Comparison of ENCODE assay signal across 8 mouse cellular contexts in the genomic region with DNA sequence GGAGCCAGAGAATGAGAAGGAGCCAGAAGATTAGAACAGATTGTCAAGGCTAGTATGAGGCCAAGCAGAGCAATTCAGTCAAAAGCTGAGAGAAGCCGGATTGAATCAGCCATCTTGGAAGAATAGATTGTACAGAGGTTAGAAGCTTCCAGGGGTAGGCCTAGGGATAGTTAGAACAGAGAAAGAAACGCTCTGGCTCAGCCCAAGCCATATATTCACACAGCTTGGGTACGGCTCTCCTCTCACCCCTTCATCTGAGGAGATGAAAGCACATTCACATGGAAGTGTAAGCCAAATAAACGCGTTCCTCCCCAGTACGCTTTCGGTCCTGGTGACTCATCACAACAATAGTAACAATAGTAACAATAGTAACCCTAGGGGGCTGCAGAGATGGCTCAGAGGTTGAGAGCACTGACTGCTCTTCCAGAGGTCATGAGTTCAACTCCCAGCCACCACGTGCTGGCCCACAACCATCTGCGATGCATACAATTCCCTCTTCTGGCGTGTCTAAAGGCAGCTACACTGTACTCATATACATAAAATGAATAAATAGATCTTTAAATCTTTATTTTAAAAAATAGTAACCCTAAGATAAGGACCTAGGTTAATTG. TPM values are rescaled to one million over a fixed set of nuclear protein-coding genes. Genes with fewer than 3 reads are reported as not detected.
DNase-seq lines count a peak whose midpoint lies in the region; ATAC-seq and TF ChIP-seq lines count a peak whose summit lies in the region.

No protein-coding gene starts in this region.

- H3K4me1 ChIP-seq in heart, adult 2 months (ENCODE audit: control insufficient read depth, insufficient read depth, low read length) = peaks cover 6% of the 10 kb centered on the region
- peaks cover 65% of the 10 kb centered on the region for H3K4me1 ChIP-seq in E14TG2a.4 (replicated peaks; ENCODE audit: low read depth, low read length)
- peaks cover 27% of the 10 kb centered on the region for H3K4me1 ChIP-seq in forebrain, embryonic 13.5 days
- peaks cover 55% of the 10 kb centered on the region for H3K4me1 ChIP-seq in liver, embryonic 15.5 days (replicated peaks)

- TF ChIP-seq CTCF in heart, adult 2 months (IDR thresholded peaks at IDR 0.05) = no peak
- no peak for TF ChIP-seq CTCF in E14TG2a.4 (conservative IDR thresholded peaks at IDR 0.05; ENCODE audit: low read length)

- H3K27me3 ChIP-seq in heart, adult 2 months (ENCODE audit: control insufficient read depth, insufficient read depth, low read length) = no peaks in the 10 kb centered on the region
- H3K27me3 ChIP-seq in E14TG2a.4 (ENCODE audit: insufficient read depth, low read length) = no peaks in the 10 kb centered on the region
- H3K27me3 ChIP-seq in forebrain, embryonic 13.5 days = no peaks in the 10 kb centered on the region
- no peaks in the 10 kb centered on the region for H3K27me3 ChIP-seq in liver, embryonic 15.5 days

- intact Hi-C loops in heart, adult 2 months (cut with DNase I) = loop anchor here (1.0 to 10.0 kb wide), 3 partner anchors 111 to 300 kb away; partner anchors contain the start of genes Nfatc2ip and Tufm
- intact Hi-C loops in heart, postnatal 25 days (cut with DNase I) = no loop called here

- H3K9ac ChIP-seq in heart, adult 2 months (ENCODE audit: low read depth, low read length) = peak overlapping the region; percentile 33; the same call in 1 of the 2 replicates
- H3K9ac ChIP-seq in forebrain, embryonic 13.5 days = peak overlapping the region; percentile 88
- no peak overlapping the region for H3K9ac ChIP-seq in liver, embryonic 15.5 days

- no peak for TF ChIP-seq POLR2A in heart, adult 2 months (IDR thresholded peaks at IDR 0.05; ENCODE audit: insufficient read depth, low read depth, low read length)

- no peaks in the 10 kb centered on the region for H3K9me3 ChIP-seq in E14TG2a.4 (ENCODE audit: low read length)
- no peaks in the 10 kb centered on the region for H3K9me3 ChIP-seq in forebrain, embryonic 13.5 days (replicated peaks)
- no peaks in the 10 kb centered on the region for H3K9me3 ChIP-seq in liver, embryonic 15.5 days (replicated peaks)

- peak overlapping the region; percentile 96 for H3K27ac ChIP-seq in heart, adult 2 months
- no peak overlapping the region for H3K27ac ChIP-seq in forebrain, embryonic 13.5 days
- peak overlapping the region; percentile 24 for H3K27ac ChIP-seq in liver, embryonic 15.5 days (replicated peaks)

- peaks cover 2% of the 10 kb centered on the region; the same call in 1 of the 2 replicates for H3K79me2 ChIP-seq in heart, adult 2 months (replicated peaks; ENCODE audit: control insufficient read depth, insufficient read depth, low read length)

- DNase-seq in heart, adult 2 months = no peak
- no peak for DNase-seq in heart, postnatal 25 days (ENCODE audit: low spot score)
- DNase-seq in urinary bladder, postnatal 25 days (ENCODE audit: low spot score) = no peak
- DNase-seq in thymus, postnatal 10 days (ENCODE audit: low spot score in 2 of 2) = no peak
- no peak for DNase-seq in yolk sac, embryonic 10.5 days (ENCODE audit: low spot score)

- H3K4me3 ChIP-seq in heart, adult 2 months = peak overlapping the region; percentile 96
- peak overlapping the region; percentile 98 for H3K4me3 ChIP-seq in E14TG2a.4 (replicated peaks; ENCODE audit: low read length)
- peak overlapping the region; percentile 71 for H3K4me3 ChIP-seq in forebrain, embryonic 13.5 days
- H3K4me3 ChIP-seq in liver, embryonic 15.5 days (replicated peaks) = peak overlapping the region; percentile 79

- no peaks in the 10 kb centered on the region for H3K36me3 ChIP-seq in heart, adult 2 months (ENCODE audit: control insufficient read depth, insufficient read depth, low read length)
- peaks cover 65% of the 10 kb centered on the region for H3K36me3 ChIP-seq in E14TG2a.4 (ENCODE audit: insufficient read depth, low read length)
- peaks cover 41% of the 10 kb centered on the region for H3K36me3 ChIP-seq in forebrain, embryonic 13.5 days (ENCODE audit: poor library complexity, severe bottlenecking)
- peaks cover 37% of the 10 kb centered on the region for H3K36me3 ChIP-seq in liver, embryonic 15.5 days (replicated peaks)

- no peak for ATAC-seq in forebrain, embryonic 13.5 days
- no peak for ATAC-seq in liver, embryonic 15.5 days (ENCODE audit: insufficient read depth)

- H3K4me2 ChIP-seq in forebrain, embryonic 13.5 days = peak overlapping the region; percentile 93
- H3K4me2 ChIP-seq in liver, embryonic 15.5 days = peak overlapping the region; percentile 92

- 37% methylated on average over 10 of the region's 10 CpGs for WGBS in heart, adult 2 months
- 36% methylated on average over 10 of the region's 10 CpGs for WGBS in forebrain, embryonic 13.5 days
- 58% methylated on average over 10 of the region's 10 CpGs for WGBS in liver, embryonic 15.5 days (ENCODE audit: insufficient replicate concordance)

- no peak for TF ChIP-seq EP300 in heart, adult 2 months (IDR thresholded peaks at IDR 0.05; ENCODE audit: insufficient read depth, low read depth, low read length)

RNA-seq across cellular contexts. Expression of gene Bola2, which starts 0.7 kb away (rescaled TPM):
- total RNA-seq in heart, adult 2 months (2021) = 10 to 100 TPM; 49.7 to 63.7 TPM
- 25.9 and 29.1 TPM in 2 replicates for polyA plus RNA-seq in heart, adult 2 months (2012; rRNA removed)
- total RNA-seq in heart, postnatal 25 days (2021) = 10 to 100 TPM; 43.0 to 49.7 TPM
- 183 and 187 TPM in 2 replicates for polyA plus RNA-seq in forebrain, embryonic 13.5 days (2015; fragmentation: Nextera tagmentation; extraction: Ambion mirVana)
- 71.8 and 82.7 TPM in 2 replicates for polyA plus RNA-seq in liver, embryonic 15.5 days (2015; fragmentation: Nextera tagmentation; extraction: Ambion mirVana)

RNA-seq across cellular contexts. Expression of gene Slx1b, which starts 1.0 kb away (rescaled TPM):
- total RNA-seq in heart, adult 2 months (2021) = 1 to 10 TPM; 3.6 to 3.9 TPM
- polyA plus RNA-seq in heart, adult 2 months (2012; rRNA removed) = 7.8 and 10.3 TPM in 2 replicates
- 1 to 10 TPM; 4.3 to 4.5 TPM for total RNA-seq in heart, postnatal 25 days (2021)
- polyA plus RNA-seq in forebrain, embryonic 13.5 days (2015; fragmentation: Nextera tagmentation; extraction: Ambion mirVana) = 16.6 TPM in 2 replicates
- polyA plus RNA-seq in liver, embryonic 15.5 days (2015; fragmentation: Nextera tagmentation; extraction: Ambion mirVana) = 3.0 TPM in 2 replicates

RNA-seq across cellular contexts. Expression of gene Coro1a, which starts 13.0 kb away (rescaled TPM):
- total RNA-seq in heart, adult 2 months (2021) = 10 to 100 TPM in 1 of 2 experiments, 1 to 10 TPM in 1; 9.8 to 12.1 TPM
- polyA plus RNA-seq in heart, adult 2 months (2012; rRNA removed) = 22.2 and 33.7 TPM in 2 replicates
- 10 to 100 TPM; 10.6 to 10.8 TPM for total RNA-seq in heart, postnatal 25 days (2021)
- polyA plus RNA-seq in forebrain, embryonic 13.5 days (2015; fragmentation: Nextera tagmentation; extraction: Ambion mirVana) = 72.7 and 77.1 TPM in 2 replicates
- 109 and 118 TPM in 2 replicates for polyA plus RNA-seq in liver, embryonic 15.5 days (2015; fragmentation: Nextera tagmentation; extraction: Ambion mirVana)

RNA-seq across cellular contexts. Expression of gene Sult1a1, which starts 18.3 kb away (rescaled TPM):
- 10 to 100 TPM; 34.1 to 34.3 TPM for total RNA-seq in heart, adult 2 months (2021)
- polyA plus RNA-seq in heart, adult 2 months (2012; rRNA removed) = 53.6 and 56.6 TPM in 2 replicates
- total RNA-seq in heart, postnatal 25 days (2021) = 10 to 100 TPM; 28.5 to 32.3 TPM
- 0.46 and 0.68 TPM in 2 replicates for polyA plus RNA-seq in forebrain, embryonic 13.5 days (2015; fragmentation: Nextera tagmentation; extraction: Ambion mirVana)
- 37.8 and 52.1 TPM in 2 replicates for polyA plus RNA-seq in liver, embryonic 15.5 days (2015; fragmentation: Nextera tagmentation; extraction: Ambion mirVana)

RNA-seq across cellular contexts. Expression of gene Sgf29, which starts 45.4 kb away (rescaled TPM):
- total RNA-seq in heart, adult 2 months (2021) = 10 to 100 TPM; 21.6 to 23.4 TPM
- polyA plus RNA-seq in heart, adult 2 months (2012; rRNA removed) = 23.7 and 25.5 TPM in 2 replicates
- 10 to 100 TPM; 25.9 to 27.2 TPM for total RNA-seq in heart, postnatal 25 days (2021)
- polyA plus RNA-seq in forebrain, embryonic 13.5 days (2015; fragmentation: Nextera tagmentation; extraction: Ambion mirVana) = 57.3 and 64.6 TPM in 2 replicates
- 29.1 and 31.0 TPM in 2 replicates for polyA plus RNA-seq in liver, embryonic 15.5 days (2015; fragmentation: Nextera tagmentation; extraction: Ambion mirVana)
